Mouse (Mus musculus) midbrain, embryonic 14.5 days (tissue): ENCODE measurements around the gene Vmn1r196. TPM values are rescaled to one million over a fixed set of nuclear protein-coding genes. Genes with fewer than 3 reads are reported as not detected.
A peak's percentile ranks its signal among the peaks of the same experiment; 100 is the strongest.
"Not testable (repeated sequence)": the region's sequence is repeated elsewhere in the genome, so short reads cannot be mapped to it uniquely, and the experiment has no call there.

Experiments used
- ATAC-seq: fragments of 200-750 bp; cut with Nextera tagmentation; 2 replicates; pipeline ENCODE4 v1.8.0; 2017; ENCODE audit warnings: moderate number of reproducible peaks, moderate library complexity; ENCODE audit not compliant: low FRiP score, low TSS enrichment
- DNase-seq: peaks from one replicate; pipeline ENCODE4 v3.0.0-alpha.2; 2015
- H3K27ac ChIP-seq: fragments of 300-500 bp; sonication (generic); replicated peaks from 2 replicates; pipeline ENCODE4 v1.5.1; 2014; ENCODE audit warnings: mild to moderate bottlenecking, low read depth, low read length, moderate library complexity
- H3K27me3 ChIP-seq: fragments of 300-500 bp; sonication (generic); 2 replicates; pipeline ENCODE4 v1.6.1; 2014; ENCODE audit warnings: low read length, control low read depth, mixed read lengths; ENCODE audit not compliant: control insufficient read depth, insufficient read depth
- H3K36me3 ChIP-seq: fragments of 300-500 bp; sonication (generic); 2 replicates; pipeline ENCODE4 v1.6.1; 2014; ENCODE audit warnings: low read length, control low read depth; ENCODE audit not compliant: control insufficient read depth, insufficient read depth
- H3K4me1 ChIP-seq: fragments of 300-500 bp; sonication (generic); 2 replicates; pipeline ENCODE4 v1.6.1; 2014; ENCODE audit warnings: mild to moderate bottlenecking, antibody characterized with exemption, low read length, control low read depth; ENCODE audit not compliant: control insufficient read depth, insufficient read depth
- H3K4me2 ChIP-seq: fragments of 300-500 bp; sonication (generic); 2 replicates; pipeline ENCODE4 v1.6.1; 2014; ENCODE audit warnings: mild to moderate bottlenecking, low read length, moderate library complexity
- H3K4me3 ChIP-seq: fragments of 300-500 bp; sonication (generic); replicated peaks from 2 replicates; pipeline ENCODE4 v1.5.1; 2014; ENCODE audit warnings: low read depth, low read length
- H3K9ac ChIP-seq: fragments of 300-500 bp; sonication (generic); replicated peaks from 2 replicates; pipeline ENCODE4 v1.6.1; 2014; ENCODE audit warnings: mild to moderate bottlenecking, low read length, moderate library complexity
- H3K9me3 ChIP-seq: fragments of 300-500 bp; sonication (generic); 2 replicates; pipeline ENCODE4 v1.6.1; 2016; ENCODE audit warnings: low read length, control low read depth, mixed read lengths; ENCODE audit not compliant: control insufficient read depth
- WGBS: fragments of 180-500 bp; shearing (Covaris S2); extraction: QIAGEN DNeasy Blood & Tissue Kit; methylation state at CpG from one replicate; pipeline ENCODE4 v1.1.7; 2014; 5-methylcytosine and 5-hydroxymethylcytosine counted together
- polyA plus RNA-seq: library from polyadenylated mRNA; unstranded; fragments of >200 nt; fragmentation: Nextera tagmentation; extraction: Ambion mirVana; gene quantifications from 2 replicates; pipeline ENCODE4 v1.2.1, GENCODE M21; 2014

Gene Vmn1r196
- polyA plus RNA-seq, result not detected in 2 replicates

DNA sequence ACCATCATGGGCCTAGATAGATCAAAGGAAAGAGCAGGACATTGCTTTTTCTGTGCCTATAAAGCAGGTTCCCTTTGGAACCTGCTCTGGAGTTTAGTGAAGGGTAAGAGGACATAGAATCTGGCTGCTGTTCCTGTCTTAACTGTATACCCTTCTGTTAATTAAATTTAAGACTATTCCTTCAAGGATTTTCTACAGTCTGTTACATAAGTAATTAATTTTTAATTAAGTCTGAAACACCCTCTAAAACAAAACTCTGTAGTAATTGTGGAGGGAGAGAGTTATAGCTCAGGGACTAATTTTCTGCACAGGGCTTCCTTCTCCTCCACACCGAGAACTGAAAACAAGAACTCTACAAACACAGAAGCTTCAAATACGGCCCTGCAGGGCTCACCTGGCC, at the start of gene Vmn1r196:
Gene Vmn1r196, plus strand, starts transcription at position 301 of the 400 bp plus-strand sequence.
- no peak within 1 kb of the TSS for H3K27ac ChIP-seq
- H3K27me3 ChIP-seq, result no peaks in the 10 kb centered on the region
- no peak within 1 kb of the TSS for H3K9ac ChIP-seq
- H3K4me3 ChIP-seq, result no peak within 1 kb of the TSS
- no peaks in the 10 kb centered on the region for H3K4me1 ChIP-seq
- no peaks in the 10 kb centered on the region for H3K36me3 ChIP-seq
- DNase-seq, result no peak
- 80% methylated on average over 2 of the region's 2 CpGs for WGBS
- H3K9me3 ChIP-seq, result no peaks in the 10 kb centered on the region
- no peak for ATAC-seq
- no peak within 1 kb of the TSS for H3K4me2 ChIP-seq

DNA sequence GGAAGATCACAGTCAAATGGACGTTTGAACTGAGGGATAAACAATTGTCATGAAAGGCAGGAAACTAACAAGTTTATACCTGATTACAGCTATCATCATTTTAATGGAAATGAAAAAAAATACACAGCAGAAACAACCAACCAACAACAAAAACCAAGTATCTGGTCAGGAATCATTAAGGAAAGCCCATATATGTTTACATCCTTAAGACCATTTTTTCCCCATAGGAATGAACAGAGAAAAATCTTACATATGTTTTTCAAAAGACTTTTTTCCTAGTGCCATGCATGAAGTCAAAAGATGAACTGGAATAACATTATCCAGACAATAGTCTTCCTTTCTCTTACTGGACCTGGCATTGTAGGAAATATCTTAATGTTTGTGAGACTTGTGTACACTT, 45.8 kb upstream of the Vmn1r196 start, which contains the start of gene Vmn1r194:
Gene Vmn1r194, plus strand, starts transcription at position 301 of the 400 bp plus-strand sequence.
- no peak for DNase-seq
- Histone ChIP-seq H3K36me3 (no peaks in the 10 kb centered on the region), H3K9ac (no peak within 1 kb of the TSS), H3K27me3 (no peaks in the 10 kb centered on the region), H3K4me2 (no peak within 1 kb of the TSS), H3K4me3 (no peak within 1 kb of the TSS), H3K4me1 (no peaks in the 10 kb centered on the region), H3K9me3 (no peaks in the 10 kb centered on the region), H3K27ac (no peak within 1 kb of the TSS)
- no peak for ATAC-seq
- WGBS, result 58% methylated on average over 1 of the region's 1 CpGs

DNA sequence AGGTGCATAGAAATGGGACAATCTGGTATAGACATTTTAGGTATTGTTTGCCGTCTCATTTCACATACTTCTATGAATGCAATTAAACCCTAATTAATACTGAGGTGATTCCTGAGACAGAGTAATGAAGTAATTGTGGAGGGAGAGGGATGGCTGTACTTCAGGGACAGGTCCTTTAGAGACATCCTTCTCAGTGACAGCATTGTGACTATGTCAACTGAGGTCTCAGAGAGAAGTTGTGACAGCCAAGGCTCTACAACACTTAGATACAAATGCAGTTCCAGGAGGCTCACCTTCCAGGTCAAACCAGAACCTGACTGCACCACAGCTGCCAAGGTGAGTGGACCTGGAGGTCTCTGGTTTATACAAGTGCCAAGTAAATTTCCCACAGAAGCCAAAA, 19.5 kb upstream of the Vmn1r196 start, which contains the start of gene Vmn1r195:
Gene Vmn1r195, plus strand, starts transcription at position 301 of the 400 bp plus-strand sequence.
- H3K36me3 ChIP-seq, H3K27me3 ChIP-seq, H3K4me2 ChIP-seq, H3K4me1 ChIP-seq, ATAC-seq, H3K9ac ChIP-seq, DNase-seq, H3K27ac ChIP-seq, H3K9me3 ChIP-seq, H3K4me3 ChIP-seq: not testable (repeated sequence)
- 92% methylated on average over 1 of the region's 1 CpGs for WGBS

DNA sequence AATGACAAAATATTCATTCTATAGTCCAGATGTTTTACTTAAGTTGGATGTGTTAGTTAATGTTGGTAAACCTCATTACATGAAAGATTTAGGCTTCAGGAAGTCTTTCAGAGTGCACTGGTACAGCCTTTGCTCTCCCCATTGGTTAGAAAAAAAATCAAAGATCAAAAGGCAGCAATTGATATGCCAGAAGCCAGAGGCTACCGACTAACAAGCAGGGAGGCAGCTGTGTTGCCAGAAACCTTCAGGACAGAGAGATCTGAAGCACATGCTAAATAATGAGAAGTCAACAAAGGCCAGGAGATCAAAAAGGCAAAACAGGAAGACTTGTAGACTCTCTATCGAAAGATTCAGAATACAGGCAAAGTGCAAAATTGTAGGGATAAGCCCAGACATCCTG, 18.0 kb upstream of the Vmn1r196 start:
- 34% methylated on average over 2 of the region's 2 CpGs for WGBS
- no peaks in the 10 kb centered on the region for H3K36me3 ChIP-seq
- no peaks in the 10 kb centered on the region for H3K4me1 ChIP-seq
- H3K27me3 ChIP-seq, result no peaks in the 10 kb centered on the region
- ATAC-seq (peak; percentile 71; the same call in 1 of the 2 replicates), DNase-seq (peak; percentile 48)
- H3K9ac ChIP-seq, result no peak overlapping the region
- no peaks in the 10 kb centered on the region for H3K9me3 ChIP-seq
- no peak overlapping the region for H3K4me3 ChIP-seq
- H3K27ac ChIP-seq, result no peak overlapping the region
- H3K4me2 ChIP-seq, result no peak overlapping the region

DNA sequence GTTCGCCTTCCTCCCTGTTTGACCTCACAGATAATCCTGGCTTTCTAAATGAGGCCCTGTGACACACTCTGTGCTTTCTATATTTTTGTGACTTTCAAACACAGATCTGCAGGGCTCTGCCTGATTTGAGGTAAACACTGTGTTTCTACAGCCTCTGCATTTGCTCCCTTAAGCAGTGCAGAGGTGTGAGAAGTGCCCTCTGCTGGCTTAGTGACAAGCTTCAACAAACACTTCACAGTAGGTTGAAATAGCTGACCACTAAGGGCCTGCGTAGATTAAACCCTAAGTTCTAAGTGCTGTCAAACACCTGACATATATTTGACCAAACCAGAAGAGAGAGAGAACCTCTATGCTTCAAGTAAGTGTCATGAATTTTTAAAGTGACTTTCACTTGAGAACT, 5.1 kb upstream of the Vmn1r196 start:
- 72% methylated on average over 2 of the region's 2 CpGs for WGBS
- ATAC-seq (no peak), DNase-seq (peak; percentile 30)
- Histone ChIP-seq H3K27ac (no peak overlapping the region), H3K4me1 (no peaks in the 10 kb centered on the region), H3K9me3 (no peaks in the 10 kb centered on the region), H3K9ac (no peak overlapping the region), H3K27me3 (no peaks in the 10 kb centered on the region), H3K36me3 (no peaks in the 10 kb centered on the region), H3K4me3 (no peak overlapping the region), H3K4me2 (no peak overlapping the region)

DNA sequence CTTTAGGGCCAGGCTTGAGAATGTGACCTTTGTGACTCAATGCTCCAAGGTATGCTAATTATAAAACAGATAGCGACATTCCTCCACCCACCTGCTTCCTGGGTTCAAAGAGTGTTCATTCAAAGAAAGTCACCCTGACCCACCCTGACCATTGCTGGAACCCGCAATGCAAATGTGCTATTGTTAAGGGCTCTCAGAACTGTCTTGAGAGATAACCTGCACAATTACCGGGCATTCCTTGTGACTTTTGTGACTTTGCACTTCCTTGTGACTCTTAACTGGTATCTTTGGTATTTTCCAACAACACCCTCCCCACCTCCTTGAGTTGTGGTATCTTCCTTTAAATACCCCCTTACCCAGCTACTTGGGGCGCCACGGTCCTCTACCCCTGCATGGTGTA, 18.4 kb downstream of the Vmn1r196 start:
- H3K9ac ChIP-seq, H3K4me3 ChIP-seq, H3K4me2 ChIP-seq, H3K4me1 ChIP-seq, H3K27ac ChIP-seq, H3K36me3 ChIP-seq, H3K9me3 ChIP-seq, DNase-seq, ATAC-seq, H3K27me3 ChIP-seq: not testable (repeated sequence)
- WGBS, result 97% methylated on average over 5 of the region's 5 CpGs

DNA sequence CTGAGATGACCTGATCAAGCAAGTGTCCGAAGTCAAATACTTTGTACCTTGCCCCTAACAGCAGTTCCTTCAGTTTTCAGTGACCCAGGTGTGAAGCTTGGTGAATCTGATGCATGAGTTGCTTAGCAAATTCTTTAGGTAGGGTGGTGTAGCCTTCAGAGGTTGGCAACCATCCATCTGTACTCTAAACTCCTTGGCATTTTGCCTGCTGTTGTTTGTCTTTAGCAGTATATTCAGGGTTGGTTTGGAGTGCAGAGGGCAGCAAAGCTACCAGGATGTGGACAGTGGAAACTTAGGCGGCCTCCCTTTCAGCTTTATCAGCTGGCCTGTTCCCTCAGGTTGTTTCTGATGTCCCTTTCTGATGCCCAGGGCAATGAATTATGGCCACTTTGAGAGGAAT, 25.6 kb downstream of the Vmn1r196 start:
- Histone ChIP-seq H3K4me3 (no peak overlapping the region), H3K4me2 (no peak overlapping the region), H3K9me3 (no peaks in the 10 kb centered on the region), H3K27ac (no peak overlapping the region), H3K36me3 (no peaks in the 10 kb centered on the region), H3K4me1 (no peaks in the 10 kb centered on the region), H3K27me3 (no peaks in the 10 kb centered on the region), H3K9ac (no peak overlapping the region)
- ATAC-seq (no peak), DNase-seq (no peak)
- WGBS, result 78% methylated on average over 2 of the region's 2 CpGs

DNA sequence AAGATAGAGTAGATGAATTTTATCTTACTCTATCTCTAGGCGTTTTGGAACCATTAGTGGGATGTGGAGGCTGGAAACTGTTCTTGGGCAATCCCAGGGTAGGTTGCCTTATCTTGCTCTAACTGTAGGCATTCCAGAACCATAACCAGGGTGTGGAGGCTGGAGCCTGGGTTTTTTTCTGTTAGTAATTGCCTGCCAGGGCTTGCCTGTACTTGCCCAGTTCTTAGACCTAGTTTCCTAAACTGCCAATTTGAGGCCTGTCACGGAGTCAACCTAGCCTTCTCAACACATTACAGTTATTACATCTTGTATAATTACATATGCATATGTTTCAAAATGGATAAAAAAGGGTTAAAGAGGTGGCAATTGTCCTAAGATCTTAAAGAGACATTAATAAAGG, 27.6 kb downstream of the Vmn1r196 start:
- no peak overlapping the region for H3K4me2 ChIP-seq
- DNase-seq (no peak), ATAC-seq (no peak)
- H3K4me1 ChIP-seq, result no peaks in the 10 kb centered on the region
- no peak overlapping the region for H3K9ac ChIP-seq
- H3K27ac ChIP-seq, result no peak overlapping the region
- no peaks in the 10 kb centered on the region for H3K9me3 ChIP-seq
- no peaks in the 10 kb centered on the region for H3K27me3 ChIP-seq
- WGBS, result 87% methylated on average over 2 of the region's 2 CpGs
- H3K4me3 ChIP-seq, result no peak overlapping the region
- no peaks in the 10 kb centered on the region for H3K36me3 ChIP-seq

DNA sequence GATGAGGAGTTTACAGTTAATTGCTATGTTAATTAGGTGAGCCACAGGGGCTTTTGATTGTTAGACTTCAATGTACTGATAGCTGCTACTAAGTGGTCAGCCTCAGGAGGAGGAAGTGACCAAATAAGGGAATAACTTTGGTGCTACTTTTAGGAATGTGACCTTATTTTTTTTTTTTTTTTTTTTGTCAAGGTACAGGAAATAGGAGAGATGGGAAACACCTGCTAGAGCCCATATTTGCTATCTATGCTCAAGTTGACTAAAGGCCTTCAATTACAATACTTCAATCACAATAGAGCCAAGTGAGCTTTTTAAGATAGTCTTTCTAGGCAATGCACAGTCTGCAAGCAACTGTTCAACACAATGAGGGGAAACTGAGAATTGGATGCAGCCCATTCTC, 30.4 kb downstream of the Vmn1r196 start:
- Histone ChIP-seq H3K4me1 (no peaks in the 10 kb centered on the region), H3K4me3 (no peak overlapping the region), H3K27me3 (no peaks in the 10 kb centered on the region), H3K36me3 (no peaks in the 10 kb centered on the region), H3K4me2 (no peak overlapping the region), H3K27ac (no peak overlapping the region), H3K9me3 (no peaks in the 10 kb centered on the region), H3K9ac (no peak overlapping the region)
- ATAC-seq, result no peak
- DNase-seq, result no peak
